Mouse (Mus musculus): ENCODE results near the gene Six3.

The Six3 gene

GRCm38 (mm10) chr17:85623161-85624050 is 10.0 kb downstream of the Six3 start:
- in situ Hi-C loops (cut with MboI, MseI) = loop anchor here in 1 of 2 experiments (5.0 kb wide), 1 partner anchor 506 kb away; no protein-coding TSS in a partner anchor

GRCm38 (mm10) chr17:85624051-85624420 is 10.6 kb downstream of the Six3 start:
- in situ Hi-C loops (cut with MboI, MseI) = loop anchor here in 1 of 2 experiments (5.0 kb wide), 1 partner anchor 507 kb away; no protein-coding TSS in a partner anchor

GRCm38 (mm10) chr17:85624981-85625940 is 11.9 kb downstream of the Six3 start:
- in situ Hi-C loops (cut with MboI, MseI) = loop anchor here in 1 of 2 experiments (5.0 kb wide), 1 partner anchor 508 kb away; no protein-coding TSS in a partner anchor

GRCm38 (mm10) chr17:85626091-85626860 is 12.9 kb downstream of the Six3 start:
- in situ Hi-C loops (cut with MboI, MseI) = no loop called here

- in situ Hi-C loops (cut with MboI, MseI) = no loop called here
Measured at GRCm38 (mm10) chr17:85627751-85628150, 14.3 kb downstream of the Six3 start.

GRCm38 (mm10) chr17:85628811-85629210 is 15.4 kb downstream of the Six3 start:
- in situ Hi-C loops (cut with MboI, MseI) = no loop called here

- in situ Hi-C loops (cut with MboI, MseI) = no loop called here
Measured at GRCm38 (mm10) chr17:85629396-85629795, 16.0 kb downstream of the Six3 start.

GRCm38 (mm10) chr17:85630296-85631050 is 17.1 kb downstream of the Six3 start:
- in situ Hi-C loops (cut with MboI, MseI) = loop anchor here (5.0 to 10.0 kb wide), 4 partner anchors 436 to 796 kb away; no protein-coding TSS in a partner anchor

GRCm38 (mm10) chr17:85631106-85631505 is 17.7 kb downstream of the Six3 start:
- in situ Hi-C loops (cut with MboI, MseI) = loop anchor here (5.0 to 10.0 kb wide), 4 partner anchors 436 to 796 kb away; no protein-coding TSS in a partner anchor

- in situ Hi-C loops (cut with MboI, MseI) = loop anchor here (5.0 to 10.0 kb wide), 4 partner anchors 439 to 799 kb away; no protein-coding TSS in a partner anchor
Measured at GRCm38 (mm10) chr17:85633619-85634018, 20.2 kb downstream of the Six3 start.

GRCm38 (mm10) chr17:85637876-85638275 is 24.5 kb downstream of the Six3 start:
- in situ Hi-C loops (cut with MboI, MseI) = loop anchor here (5.0 to 10.0 kb wide), 3 partner anchors 443 to 803 kb away; no protein-coding TSS in a partner anchor

GRCm38 (mm10) chr17:85645312-85645711 is 31.9 kb downstream of the Six3 start:
- in situ Hi-C loops (cut with MboI, MseI) = no loop called here

GRCm38 (mm10) chr17:85645718-85646665 is 32.6 kb downstream of the Six3 start:
- in situ Hi-C loops (cut with MboI, MseI) = no loop called here

- in situ Hi-C loops (cut with MboI, MseI) = loop anchor here (5.0 to 10.0 kb wide), 2 partner anchors 412 to 415 kb away; no protein-coding TSS in a partner anchor
Measured at GRCm38 (mm10) chr17:85660016-85660415, 46.6 kb downstream of the Six3 start.

GRCm38 (mm10) chr17:85661521-85661920 is 48.1 kb downstream of the Six3 start:
- in situ Hi-C loops (cut with MboI, MseI) = loop anchor here (5.0 to 10.0 kb wide), 2 partner anchors 411 to 413 kb away; no protein-coding TSS in a partner anchor

- in situ Hi-C loops (cut with MboI, MseI) = loop anchor here (5.0 to 10.0 kb wide), 2 partner anchors 408 to 411 kb away; no protein-coding TSS in a partner anchor
Measured at GRCm38 (mm10) chr17:85664202-85664601, 50.8 kb downstream of the Six3 start.

- in situ Hi-C loops (cut with MboI, MseI) = loop anchor here (5.0 to 10.0 kb wide), 2 partner anchors 408 to 410 kb away; no protein-coding TSS in a partner anchor
Measured at GRCm38 (mm10) chr17:85664618-85665320, 51.4 kb downstream of the Six3 start.

Measured in T-helper 17 cell (primary cell).